Mouse (Mus musculus) bone marrow macrophage, adult 2 months (primary cell): Measurements from ENCODE around the gene Il9.

Experiments used
- CTCF ChIP-seq: IDR thresholded peaks from 2 replicates; pipeline ENCODE4 v1.5.1; 2012; ENCODE audit warnings: low read depth, mild to moderate bottlenecking, low read length, moderate library complexity
- POLR2A ChIP-seq: IDR thresholded peaks from 2 replicates; pipeline ENCODE4 v1.6.1; 2012; ENCODE audit warnings: mild to moderate bottlenecking, low read depth, low read length, borderline replicate concordance

- TF ChIP-seq POLR2A (no peak), CTCF (no peak)
Measured at GRCm38 (mm10) chr13:56488012-56488411, 6.0 kb upstream of the Il9 start.
